Mouse (Mus musculus) right cerebral cortex, adult 2 months (tissue): Measurements from ENCODE around the gene Ush2a.

Experiments
- DNase-seq, 2 experiments: peaks; one replicate each; pipeline ENCODE4 v3.0.0; 2021 to 2022; ENCODE audit warnings: low spot score in 2 of 2

Gene Ush2a

GRCm38 (mm10) chr1:188543364-188543763, 281.5 kb downstream of the Ush2a start:
- DNase-seq, result no peak

GRCm38 (mm10) chr1:188549686-188550085, 287.9 kb downstream of the Ush2a start:
- DNase-seq, result no peak

GRCm38 (mm10) chr1:188551802-188552201, 290.0 kb downstream of the Ush2a start:
- DNase-seq, result no peak

- no peak for DNase-seq
These were observed 297.1 kb downstream of the Ush2a start for GRCm38 (mm10) chr1:188558911-188559310.

GRCm38 (mm10) chr1:188566229-188566628, 304.4 kb downstream of the Ush2a start:
- DNase-seq, result no peak

GRCm38 (mm10) chr1:188567486-188567885, 305.7 kb downstream of the Ush2a start:
- no peak for DNase-seq

- peak; percentile 18 to 20 for DNase-seq
These were observed 306.6 kb downstream of the Ush2a start for GRCm38 (mm10) chr1:188568295-188568961.

GRCm38 (mm10) chr1:188576246-188576747, 314.5 kb downstream of the Ush2a start:
- no peak for DNase-seq

GRCm38 (mm10) chr1:188577376-188577775, 315.6 kb downstream of the Ush2a start:
- no peak for DNase-seq

GRCm38 (mm10) chr1:188581136-188581535, 319.3 kb downstream of the Ush2a start:
- DNase-seq, result no peak

- no peak for DNase-seq
These were observed 333.4 kb downstream of the Ush2a start for GRCm38 (mm10) chr1:188595251-188595650.

GRCm38 (mm10) chr1:188598052-188598451, 336.2 kb downstream of the Ush2a start:
- DNase-seq, result no peak

- DNase-seq, result no peak
These were observed 337.3 kb downstream of the Ush2a start for GRCm38 (mm10) chr1:188599134-188599533.

- DNase-seq, result no peak
These were observed 344.6 kb downstream of the Ush2a start for GRCm38 (mm10) chr1:188606450-188606849.

- peak in 1 of 2 experiments; percentile 6 for DNase-seq
These were observed 354.7 kb downstream of the Ush2a start for GRCm38 (mm10) chr1:188616547-188616946.

GRCm38 (mm10) chr1:188633736-188634135, 371.9 kb downstream of the Ush2a start:
- peak; percentile 54 to 64 for DNase-seq

GRCm38 (mm10) chr1:188639666-188640065, 377.8 kb downstream of the Ush2a start:
- DNase-seq, result no peak

GRCm38 (mm10) chr1:188643156-188643555, 381.3 kb downstream of the Ush2a start:
- DNase-seq, result no peak

GRCm38 (mm10) chr1:188653001-188653400, 391.2 kb downstream of the Ush2a start:
- no peak for DNase-seq

- no peak for DNase-seq
These were observed 394.3 kb downstream of the Ush2a start for GRCm38 (mm10) chr1:188656121-188656520.

- no peak for DNase-seq
These were observed 397.3 kb downstream of the Ush2a start for GRCm38 (mm10) chr1:188659159-188659558.

- no peak for DNase-seq
These were observed 398.5 kb downstream of the Ush2a start for GRCm38 (mm10) chr1:188660339-188660738.

- no peak for DNase-seq
These were observed 399.1 kb downstream of the Ush2a start for GRCm38 (mm10) chr1:188660882-188661281.

- DNase-seq, result peak; percentile 3
These were observed 405.6 kb downstream of the Ush2a start for GRCm38 (mm10) chr1:188667460-188667859.
